In the genomic region with DNA sequence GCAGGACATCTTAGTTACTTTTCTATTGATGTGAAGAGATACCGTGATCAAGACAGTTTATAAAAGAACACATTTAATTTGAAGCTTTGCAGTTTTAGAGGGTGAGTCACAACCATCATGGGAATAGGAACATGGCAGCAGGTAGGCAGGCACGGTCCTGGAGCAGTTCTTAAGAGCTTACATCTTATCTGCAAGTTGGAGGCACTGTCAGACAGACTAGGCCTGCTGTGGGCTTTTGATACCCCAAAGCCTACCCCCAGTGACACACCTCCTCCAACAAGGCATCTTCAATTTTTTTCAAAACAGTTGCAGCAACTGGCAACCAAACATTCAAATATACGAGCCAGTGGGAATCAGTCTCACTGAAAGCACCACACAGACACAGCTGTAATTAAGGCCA, we compare ENCODE assay signal across 28 mouse cellular contexts. TPM values are rescaled to one million over a fixed set of nuclear protein-coding genes. Genes with fewer than 3 reads are reported as not detected.
DNase-seq lines count a peak whose midpoint lies in the region; ATAC-seq and TF ChIP-seq lines count a peak whose summit lies in the region.
"Had no signal": no experiment of that assay in that cellular context is flagged by ENCODE, and none has a peak within 500 bp of the region (broad histone marks: within the 10 kb centered on the region; RNA-seq: fewer than 3 reads in every experiment).

No protein-coding gene starts in this region.

- H3K4me2 ChIP-seq in liver, postnatal 0 days (ENCODE audit: low read depth, low read length) = no peak overlapping the region
- no peak overlapping the region for H3K4me2 ChIP-seq in liver, embryonic 13.5 days
- H3K4me2 ChIP-seq in liver, embryonic 15.5 days = no peak overlapping the region
- H3K4me2 ChIP-seq: embryonic facial prominence, embryonic 13.5 days; embryonic facial prominence, embryonic 15.5 days; forebrain, embryonic 12.5 days had no signal

- H3K27ac ChIP-seq in liver, postnatal 0 days (ENCODE audit: low read depth) = no peak overlapping the region
- H3K27ac ChIP-seq in liver, embryonic 13.5 days = no peak overlapping the region
- no peak overlapping the region for H3K27ac ChIP-seq in liver, embryonic 15.5 days (replicated peaks)
- H3K27ac ChIP-seq: embryonic facial prominence, embryonic 13.5 days; embryonic facial prominence, embryonic 15.5 days; forebrain, embryonic 10.5 days; forebrain, embryonic 12.5 days had no signal

- H3K36me3 ChIP-seq in liver, postnatal 0 days (replicated peaks; ENCODE audit: insufficient read depth, low read length) = no peaks in the 10 kb centered on the region
- no peaks in the 10 kb centered on the region for H3K36me3 ChIP-seq in liver, embryonic 13.5 days
- no peaks in the 10 kb centered on the region for H3K36me3 ChIP-seq in liver, embryonic 15.5 days (replicated peaks)
- H3K36me3 ChIP-seq: embryonic facial prominence, embryonic 13.5 days; embryonic facial prominence, embryonic 15.5 days; forebrain, embryonic 10.5 days; forebrain, embryonic 12.5 days; G1E had no signal

- ATAC-seq in liver, postnatal 0 days = no peak
- ATAC-seq in liver, embryonic 13.5 days (ENCODE audit: low read depth) = peak; percentile 85
- peak; percentile 51; the same call in 1 of the 2 replicates for ATAC-seq in liver, embryonic 15.5 days (ENCODE audit: insufficient read depth)
- ATAC-seq: activated CD4-positive, CD25-positive, alpha-beta regulatory T cell, adult 4 months; CD4-positive, CD25-positive, alpha-beta regulatory T cell, adult 4 months; forebrain, embryonic 14.5 days; Patski had no signal

- WGBS in liver, postnatal 0 days (ENCODE audit: insufficient replicate concordance) = 67% methylated on average over 3 of the region's 3 CpGs
- WGBS in liver, embryonic 13.5 days (ENCODE audit: insufficient replicate concordance) = 40% methylated on average over 3 of the region's 3 CpGs
- WGBS in liver, embryonic 15.5 days (ENCODE audit: insufficient replicate concordance) = 42% methylated on average over 3 of the region's 3 CpGs

- DNase-seq in liver = peak; percentile 6
- DNase-seq in liver, postnatal 0 days = no peak
- no peak for DNase-seq in liver, embryonic 13.5 days
- no peak for DNase-seq in cerebellum, adult 11-12 months
- DNase-seq in urinary bladder, postnatal 14 days (ENCODE audit: low spot score) = no peak
- DNase-seq in thymus, postnatal 14 days = no peak
- DNase-seq: adrenal gland, adult 8-10 months; adrenal gland, postnatal 14 days; adrenal gland, postnatal 36 days; B cell, adult 2 months; cerebellum, adult 18-20 months; cerebellum, adult 8-10 months; cerebellum, adult 9-11 months; cerebellum, postnatal 14 days; cerebellum, postnatal 36 days; embryo, embryonic 11 days had no signal

- H3K4me3 ChIP-seq in liver, postnatal 0 days (ENCODE audit: low read depth, low read length) = no peak overlapping the region
- H3K4me3 ChIP-seq in liver, embryonic 13.5 days (replicated peaks) = no peak overlapping the region
- no peak overlapping the region for H3K4me3 ChIP-seq in liver, embryonic 15.5 days (replicated peaks)
- H3K4me3 ChIP-seq: embryonic facial prominence, embryonic 13.5 days; embryonic facial prominence, embryonic 15.5 days; erythroblast, embryonic 14.5 days; forebrain, embryonic 10.5 days; forebrain, embryonic 12.5 days had no signal

- TF ChIP-seq CTCF in liver, postnatal 0 days (IDR thresholded peaks at IDR 0.05; ENCODE audit: low read depth) = no peak

- H3K27me3 ChIP-seq in liver, postnatal 0 days (ENCODE audit: insufficient read depth, low read length) = no peaks in the 10 kb centered on the region
- peaks cover 11% of the 10 kb centered on the region for H3K27me3 ChIP-seq in liver, embryonic 13.5 days
- H3K27me3 ChIP-seq in liver, embryonic 15.5 days = peaks cover 16% of the 10 kb centered on the region
- H3K27me3 ChIP-seq: embryonic facial prominence, embryonic 13.5 days; embryonic facial prominence, embryonic 15.5 days; forebrain, embryonic 12.5 days had no signal

- H3K4me1 ChIP-seq in liver, postnatal 0 days (ENCODE audit: insufficient read depth) = 0 out of 2 replicates have a peak, but pooled peaks cover 6% of the 10 kb centered on the region
- H3K4me1 ChIP-seq in liver, embryonic 13.5 days (replicated peaks) = peaks cover 29% of the 10 kb centered on the region
- H3K4me1 ChIP-seq in liver, embryonic 15.5 days (replicated peaks) = peaks cover 22% of the 10 kb centered on the region

- no peak for TF ChIP-seq EP300 in liver, postnatal 0 days (IDR thresholded peaks at IDR 0.05; ENCODE audit: low read depth)

- H3K9ac ChIP-seq in liver, postnatal 0 days (replicated peaks) = no peak overlapping the region
- no peak overlapping the region for H3K9ac ChIP-seq in liver, embryonic 13.5 days
- H3K9ac ChIP-seq in liver, embryonic 15.5 days = no peak overlapping the region
- H3K9ac ChIP-seq: embryonic facial prominence, embryonic 13.5 days; embryonic facial prominence, embryonic 15.5 days; forebrain, embryonic 12.5 days had no signal

- no peaks in the 10 kb centered on the region for H3K9me3 ChIP-seq in liver, postnatal 0 days (ENCODE audit: low read length)
- no peaks in the 10 kb centered on the region for H3K9me3 ChIP-seq in liver, embryonic 13.5 days (replicated peaks)
- H3K9me3 ChIP-seq in liver, embryonic 15.5 days (replicated peaks) = no peaks in the 10 kb centered on the region
- H3K9me3 ChIP-seq: embryonic facial prominence, embryonic 13.5 days; embryonic facial prominence, embryonic 15.5 days; forebrain, embryonic 10.5 days; forebrain, embryonic 12.5 days; G1E had no signal

RNA-seq across cellular contexts. Expression of gene Dydc2, which starts 1.3 kb away (rescaled TPM):
- polyA plus RNA-seq in liver, postnatal 0 days (2015; fragmentation: Nextera tagmentation; extraction: Ambion mirVana) = not detected in 2 replicates
- polyA plus RNA-seq in liver, embryonic 13.5 days (2015; fragmentation: Nextera tagmentation; extraction: Ambion mirVana) = not detected in 2 replicates
- not detected in 2 replicates for polyA plus RNA-seq in liver, embryonic 15.5 days (2015; fragmentation: Nextera tagmentation; extraction: Ambion mirVana)
- polyA plus RNA-seq: activated CD4-positive, CD25-positive, alpha-beta regulatory T cell, adult 4 months; CD4-positive, CD25-positive, alpha-beta regulatory T cell, adult 4 months; embryonic facial prominence, embryonic 11.5 days; embryonic facial prominence, embryonic 13.5 days; erythroblast, embryonic 14.5 days; forebrain, embryonic 12.5 days; G1E had no signal

RNA-seq across cellular contexts. Expression of gene Dydc1, which starts 2.4 kb away (rescaled TPM):
- polyA plus RNA-seq in liver, postnatal 0 days (2015; fragmentation: Nextera tagmentation; extraction: Ambion mirVana) = not detected in 2 replicates
- not detected in 2 replicates for polyA plus RNA-seq in liver, embryonic 13.5 days (2015; fragmentation: Nextera tagmentation; extraction: Ambion mirVana)
- not detected in 2 replicates for polyA plus RNA-seq in liver, embryonic 15.5 days (2015; fragmentation: Nextera tagmentation; extraction: Ambion mirVana)
- polyA plus RNA-seq: activated CD4-positive, CD25-positive, alpha-beta regulatory T cell, adult 4 months; CD4-positive, CD25-positive, alpha-beta regulatory T cell, adult 4 months; embryonic facial prominence, embryonic 11.5 days; embryonic facial prominence, embryonic 13.5 days; erythroblast, embryonic 14.5 days; forebrain, embryonic 10.5 days; forebrain, embryonic 12.5 days; G1E; Patski had no signal

RNA-seq across cellular contexts. Expression of gene Mat1a, which starts 34.5 kb away (rescaled TPM):
- polyA plus RNA-seq in liver, postnatal 0 days (2015; fragmentation: Nextera tagmentation; extraction: Ambion mirVana) = 1,129 and 1,137 TPM in 2 replicates
- 4.5 and 4.9 TPM in 2 replicates for polyA plus RNA-seq in liver, embryonic 13.5 days (2015; fragmentation: Nextera tagmentation; extraction: Ambion mirVana)
- polyA plus RNA-seq in liver, embryonic 15.5 days (2015; fragmentation: Nextera tagmentation; extraction: Ambion mirVana) = 55.9 and 83.9 TPM in 2 replicates
- polyA plus RNA-seq: activated CD4-positive, CD25-positive, alpha-beta regulatory T cell, adult 4 months; CD4-positive, CD25-positive, alpha-beta regulatory T cell, adult 4 months; embryonic facial prominence, embryonic 11.5 days; embryonic facial prominence, embryonic 13.5 days; embryonic facial prominence, embryonic 15.5 days; erythroblast, embryonic 14.5 days; forebrain, embryonic 10.5 days; forebrain, embryonic 12.5 days; forebrain, embryonic 14.5 days; G1E; Patski had no signal

RNA-seq across cellular contexts. Expression of gene Fam213a, which starts 56.8 kb away (rescaled TPM):
- 80.4 and 85.0 TPM in 2 replicates for polyA plus RNA-seq in liver, postnatal 0 days (2015; fragmentation: Nextera tagmentation; extraction: Ambion mirVana)
- 67.9 and 78.3 TPM in 2 replicates for polyA plus RNA-seq in liver, embryonic 13.5 days (2015; fragmentation: Nextera tagmentation; extraction: Ambion mirVana)
- 69.5 and 77.2 TPM in 2 replicates for polyA plus RNA-seq in liver, embryonic 15.5 days (2015; fragmentation: Nextera tagmentation; extraction: Ambion mirVana)

Comparison
In these comparisons a context has a peak if more than half of its experiments do, and no peak if none do; other contexts are left out.
1. RNA of gene Mat1a, which starts 34.5 kb away (polyA plus RNA-seq): 1,129 to 1,137 TPM in liver, postnatal 0 days; 55.9 to 83.9 TPM in liver, embryonic 15.5 days and 4.5 to 4.9 TPM in liver, embryonic 13.5 days; every median in the first group is over 10 times any median in the second.